Mouse (Mus musculus) ES-E14 (cell line): Measurements from ENCODE around the gene Kank1.

Source experiments
- HCFC1 ChIP-seq: IDR thresholded peaks from 2 replicates; pipeline ENCODE4 v1.6.1; 2012; ENCODE audit warnings: low read length, inconsistent platforms, borderline replicate concordance; ENCODE audit not compliant: insufficient read depth
- ZNF384 ChIP-seq: IDR thresholded peaks from 2 replicates; pipeline ENCODE4 v1.6.1; 2012; ENCODE audit warnings: low read depth, low read length, inconsistent platforms

DNA sequence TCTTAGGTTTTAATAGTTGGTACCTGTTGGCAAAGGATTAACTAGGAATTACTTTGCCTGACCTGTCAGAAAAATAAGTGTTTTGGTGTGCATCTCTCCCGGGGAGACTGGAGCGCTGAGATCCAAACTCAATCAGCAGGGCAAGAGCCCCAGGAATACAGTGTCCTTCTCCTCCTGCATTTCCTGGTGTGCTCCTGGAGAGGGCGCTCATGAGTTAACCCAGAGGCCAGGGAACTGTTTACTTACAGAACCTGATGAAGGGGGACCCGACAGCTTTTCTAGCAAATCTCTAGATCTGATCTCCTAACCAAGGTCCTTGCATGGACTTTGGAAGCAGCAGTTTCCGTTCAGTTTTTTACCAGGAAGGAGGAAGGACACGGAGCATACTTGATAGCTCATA, 90.9 kb downstream of the Kank1 start:
- no peak for TF ChIP-seq HCFC1
- no peak for TF ChIP-seq ZNF384
